Mouse (Mus musculus) ES-Bruce4 (cell line): ENCODE results near the gene Ddc.

Source experiments
- CTCF ChIP-seq: IDR thresholded peaks from one replicate; pipeline ENCODE4 v1.8.1; 2011; ENCODE audit warnings: low read depth, low read length
- EP300 ChIP-seq: IDR thresholded peaks from 2 replicates; pipeline ENCODE4 v1.6.1; 2011; ENCODE audit warnings: low read depth, low read length; ENCODE audit not compliant: insufficient read depth

- TF ChIP-seq EP300 (no peak), CTCF (no peak)
Measured at GRCm38 (mm10) chr11:11825670-11826069, 72.3 kb downstream of the Ddc start.
